Mouse (Mus musculus) small intestine, adult 2 months (tissue): ENCODE data around the gene Alg3. TPM values are rescaled to one million over a fixed set of nuclear protein-coding genes. Genes with fewer than 3 reads are reported as not detected.
A peak's percentile ranks its signal among the peaks of the same experiment; 100 is the strongest.

Experiments used
- H3K27ac ChIP-seq: fragments of 200-500 bp; 2 replicates; pipeline ENCODE4 v1.5.1; 2012; ENCODE audit warnings: low read depth, low read length, control low read depth, inconsistent platforms; ENCODE audit not compliant: insufficient read depth
- H3K27me3 ChIP-seq: fragments of 200-500 bp; 2 replicates; pipeline ENCODE4 v1.6.1; 2012; ENCODE audit warnings: mild to moderate bottlenecking, moderate library complexity, low read length, inconsistent platforms; ENCODE audit not compliant: control insufficient read depth, insufficient read depth
- H3K36me3 ChIP-seq: fragments of 200-500 bp; 2 replicates; pipeline ENCODE4 v1.6.1; 2012; ENCODE audit warnings: mild to moderate bottlenecking, low read length, control low read depth, inconsistent platforms; ENCODE audit not compliant: control insufficient read depth, insufficient read depth
- H3K4me1 ChIP-seq: fragments of 200-500 bp; 2 replicates; pipeline ENCODE4 v1.6.1; 2012; ENCODE audit warnings: low read length, inconsistent platforms, mixed read lengths; ENCODE audit not compliant: control insufficient read depth, insufficient read depth, insufficient read length
- H3K4me3 ChIP-seq: fragments of 200-500 bp; 2 replicates; pipeline ENCODE4 v1.5.1; 2012; ENCODE audit warnings: low read depth, mild to moderate bottlenecking, control low read depth, inconsistent platforms, low read length, moderate library complexity
- CTCF ChIP-seq: fragments of 200-500 bp; IDR thresholded peaks from 2 replicates; pipeline ENCODE4 v1.5.1; 2012; ENCODE audit warnings: low read depth, mild to moderate bottlenecking, control low read depth, inconsistent platforms, low read length, moderate library complexity, mixed read lengths; ENCODE audit not compliant: insufficient replicate concordance, insufficient read length; ENCODE audit errors: extremely low read depth
- POLR2A ChIP-seq: fragments of 200-500 bp; IDR thresholded peaks from 2 replicates; pipeline ENCODE4 v1.6.1; 2012; ENCODE audit warnings: low read depth, mild to moderate bottlenecking, control low read depth, inconsistent platforms, low read length, moderate library complexity
- WGBS: fragments of 180-500 bp; shearing (Covaris S2); methylation state at CpG from one replicate; pipeline ENCODE4 v1.1.7; 2018; 5-methylcytosine and 5-hydroxymethylcytosine counted together
- polyA plus RNA-seq: library from polyadenylated mRNA; depleted of rRNA; stranded (reverse); fragments of >200 nt; gene quantifications from 2 replicates; pipeline ENCODE4 v1.2.3, GENCODE M21; 2012

Gene Alg3
- polyA plus RNA-seq, 1 experiment, result 16.8 TPM

DNA sequence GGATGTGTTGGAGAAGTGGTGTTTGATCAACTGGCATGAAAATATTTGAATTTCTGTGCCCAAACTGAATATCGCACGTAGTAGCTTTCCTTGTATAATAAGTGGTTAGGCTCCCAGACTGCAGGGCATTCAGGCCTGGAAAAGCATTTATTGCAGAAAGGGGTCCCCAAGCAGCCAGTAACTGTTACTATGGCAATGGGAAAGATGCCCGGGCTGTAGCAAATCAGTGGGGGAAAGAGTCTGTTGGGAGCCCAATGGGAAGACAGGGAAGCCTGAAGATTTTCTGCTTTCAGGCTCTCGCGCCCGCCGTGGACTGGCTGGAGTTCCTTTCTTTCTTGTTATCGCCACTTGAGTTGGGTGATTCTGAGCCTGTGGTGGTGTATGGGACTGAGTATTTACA, 26.8 kb upstream of the Alg3 start:
- TF ChIP-seq CTCF, result no peak
- Histone ChIP-seq H3K27ac (no peak overlapping the region), H3K27me3 (no peaks in the 10 kb centered on the region), H3K4me1 (0 out of 2 replicates have a peak, but pooled peaks cover 2% of the 10 kb centered on the region), H3K4me3 (no peak overlapping the region), H3K36me3 (no peaks in the 10 kb centered on the region)
- 78% methylated on average over 8 of the region's 8 CpGs for WGBS

DNA sequence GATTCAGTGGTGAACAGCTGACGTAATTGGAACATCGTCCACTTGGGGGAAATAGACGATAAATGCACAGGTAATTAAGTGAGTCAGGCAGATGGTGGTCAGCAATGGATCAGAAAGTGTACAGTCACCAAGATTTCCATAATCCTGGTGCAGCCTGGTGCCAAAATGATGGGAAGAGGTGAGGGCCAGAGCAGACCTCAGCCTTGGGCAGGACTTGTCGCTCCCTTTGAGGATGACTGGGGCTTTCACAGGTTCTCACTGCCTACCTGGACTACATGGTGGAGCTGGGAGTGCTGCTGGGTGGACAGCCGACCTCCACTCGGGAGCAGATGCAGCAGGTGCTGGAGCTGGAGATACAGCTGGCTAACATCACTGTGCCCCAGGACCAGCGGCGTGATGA, 25.9 kb upstream of the Alg3 start:
- H3K36me3 ChIP-seq, result no peaks in the 10 kb centered on the region
- TF ChIP-seq POLR2A (no peak), CTCF (no peak)
- no peaks in the 10 kb centered on the region for H3K27me3 ChIP-seq
- WGBS, result 56% methylated on average over 8 of the region's 8 CpGs
- 0 out of 2 replicates have a peak, but pooled peaks cover 2% of the 10 kb centered on the region for H3K4me1 ChIP-seq
- no peak overlapping the region for H3K27ac ChIP-seq
- H3K4me3 ChIP-seq, result no peak overlapping the region

DNA sequence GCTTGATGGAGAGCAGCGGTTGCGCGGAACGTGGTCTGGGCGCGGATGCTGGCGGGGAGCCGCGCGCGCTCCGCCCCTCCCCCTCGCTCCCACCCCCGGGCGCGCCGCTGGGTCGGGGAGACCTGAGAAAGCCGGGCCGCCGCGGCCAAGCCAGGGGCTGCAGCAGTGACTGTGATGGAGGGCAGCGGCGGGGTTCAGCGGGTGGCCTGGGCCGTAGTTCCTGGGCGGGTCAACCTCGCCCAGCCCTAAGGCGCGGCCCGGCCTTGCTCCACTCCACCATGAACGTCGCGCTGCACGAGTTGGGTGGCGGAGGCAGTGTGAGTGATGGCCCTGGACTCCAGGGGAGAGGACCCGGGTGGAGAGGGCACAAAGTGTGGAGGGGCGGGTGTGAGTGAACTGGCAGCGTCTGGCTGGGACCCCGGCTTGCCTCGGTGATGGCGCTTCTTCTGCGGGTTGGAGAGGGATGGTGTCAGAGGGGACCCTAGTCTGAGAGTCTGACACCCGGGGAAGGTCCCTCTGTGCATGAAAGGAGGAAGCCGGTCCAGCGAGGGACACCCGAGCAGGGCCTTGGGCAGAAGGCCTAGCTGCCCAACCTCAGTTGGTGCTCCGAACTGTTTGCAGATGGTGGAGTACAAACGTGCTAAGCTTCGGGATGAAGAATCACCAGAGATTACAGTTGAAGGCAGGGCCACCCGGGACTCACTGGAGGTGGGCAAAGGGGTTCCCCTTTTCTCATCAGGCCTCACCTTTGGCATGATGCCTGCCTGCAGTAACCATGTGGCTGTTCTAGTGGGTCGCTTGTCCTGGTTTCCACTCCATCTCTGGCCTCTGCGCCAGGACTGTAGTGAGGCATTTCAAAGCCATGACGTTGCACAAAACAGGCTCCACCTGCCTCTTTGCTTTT, 18.4 kb upstream of the Alg3 start, which contains the start of gene Ece2:
Gene Ece2 (plus strand): TSS at position 98 of the 904 bp plus-strand sequence.
- peak within 1 kb of the TSS; percentile 48 for H3K4me3 ChIP-seq
- peaks cover 6% of the 10 kb centered on the region for H3K4me1 ChIP-seq
- 10% methylated on average over 52 of the region's 54 CpGs for WGBS
- no peak for TF ChIP-seq CTCF
- TF ChIP-seq POLR2A, result no peak
- H3K36me3 ChIP-seq, result no peaks in the 10 kb centered on the region
- no peak within 1 kb of the TSS for H3K27ac ChIP-seq
- peaks cover 23% of the 10 kb centered on the region for H3K27me3 ChIP-seq

GRCm38 (mm10) chr16:20628871-20629391, 17.4 kb upstream of the Alg3 start:
- Histone ChIP-seq H3K36me3 (no peaks in the 10 kb centered on the region), H3K27me3 (peaks cover 23% of the 10 kb centered on the region), H3K27ac (no peak overlapping the region), H3K4me1 (peaks cover 6% of the 10 kb centered on the region), H3K4me3 (no peak overlapping the region)
- 66% methylated on average over 11 of the region's 11 CpGs for WGBS
- TF ChIP-seq CTCF (no peak), POLR2A (no peak)

- TF ChIP-seq POLR2A, result no peak
- no peak for TF ChIP-seq CTCF
- no peaks in the 10 kb centered on the region; the same call in 1 of the 2 replicates for H3K36me3 ChIP-seq
- peaks cover 18% of the 10 kb centered on the region for H3K27me3 ChIP-seq
- H3K27ac ChIP-seq, result no peak overlapping the region
- WGBS, result 26% methylated on average over 2 of the region's 2 CpGs
- peaks cover 24% of the 10 kb centered on the region for H3K4me1 ChIP-seq
- H3K4me3 ChIP-seq, result no peak overlapping the region
Observed at GRCm38 (mm10) chr16:20623211-20623610, 11.7 kb upstream of the Alg3 start.

DNA sequence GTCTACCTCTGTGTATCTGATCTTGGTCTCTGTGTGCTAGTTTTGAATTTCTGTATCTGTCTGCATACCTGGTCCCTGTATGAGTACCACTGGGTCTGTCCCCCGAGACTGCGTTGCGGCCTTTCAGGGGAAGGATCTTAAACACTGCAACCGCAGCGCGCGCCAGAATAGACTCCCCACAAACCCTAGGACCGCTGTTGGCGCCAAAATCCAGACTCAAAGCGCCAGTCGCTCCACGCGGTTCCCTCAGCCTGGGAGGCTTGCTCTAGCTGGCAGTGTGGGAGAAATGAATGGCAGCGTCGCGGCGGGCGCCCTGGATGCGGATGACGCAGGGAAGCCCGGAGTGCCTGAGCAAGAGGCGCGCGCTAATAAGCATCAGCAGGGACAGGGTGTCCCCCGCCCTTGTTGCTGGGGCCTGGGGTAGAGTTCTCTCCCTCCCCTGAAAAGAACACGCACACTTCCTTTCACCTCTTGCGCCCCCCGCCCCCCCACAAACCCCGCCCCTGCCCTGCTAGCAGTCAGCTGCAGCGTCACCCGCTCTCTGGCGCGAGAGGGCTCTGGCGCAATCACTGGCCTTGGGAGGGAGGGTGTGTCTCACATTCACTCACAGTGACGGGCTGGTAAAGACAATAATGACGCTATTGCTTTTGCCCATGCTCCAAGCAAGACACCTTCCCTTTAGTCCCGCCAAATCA, 10.6 kb upstream of the Alg3 start:
- Histone ChIP-seq H3K27me3 (peaks cover 18% of the 10 kb centered on the region), H3K36me3 (peaks cover 3% of the 10 kb centered on the region), H3K27ac (no peak overlapping the region), H3K4me3 (peak overlapping the region; percentile 95), H3K4me1 (peaks cover 24% of the 10 kb centered on the region)
- no peak for TF ChIP-seq POLR2A
- TF ChIP-seq CTCF, result no peak
- under 1% methylated on average over 35 of the region's 37 CpGs for WGBS
